9 mouse cellular contexts compared by ENCODE assay signal in the genomic region with DNA sequence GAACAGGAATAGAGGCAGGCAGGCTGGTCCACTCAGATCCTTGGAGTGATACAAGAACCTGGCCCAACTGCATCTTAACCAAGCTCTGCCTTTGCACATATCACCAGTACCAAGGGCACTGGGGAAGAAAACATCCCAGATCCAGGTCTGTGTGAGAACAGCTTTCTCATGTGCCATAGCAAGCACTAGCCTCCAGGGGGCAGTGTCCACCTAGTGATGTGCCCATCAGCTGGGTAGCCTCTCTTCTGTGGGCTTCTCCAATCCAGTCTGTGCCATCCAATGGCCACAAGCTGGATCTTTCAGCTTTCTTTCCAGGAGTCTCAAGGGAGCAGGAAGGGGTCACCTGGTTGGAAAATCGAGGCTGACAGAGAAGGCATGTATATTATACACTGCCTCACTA. TPM values are rescaled to one million over a fixed set of nuclear protein-coding genes. Genes with fewer than 3 reads are reported as not detected.
DNase-seq lines count a peak whose midpoint lies in the region; ATAC-seq and TF ChIP-seq lines count a peak whose summit lies in the region.
"Had no signal": no experiment of that assay in that cellular context is flagged by ENCODE, and none has a peak within 500 bp of the region (broad histone marks: within the 10 kb centered on the region; RNA-seq: fewer than 3 reads in every experiment).

No protein-coding gene starts in this region.

- DNase-seq in heart, adult 11 months, result peak; percentile 93
- DNase-seq in left cerebral cortex, adult 2 months (ENCODE audit: extremely low spot score in 1 of 2, low spot score in 2 of 2), result peak; percentile 45 to 67
- DNase-seq in mesoderm, embryonic 11.5 days (ENCODE audit: low read depth, low spot score), result peak; percentile 75

- peaks cover 6% of the 10 kb centered on the region; the same call in 1 of the 2 replicates for H3K27me3 ChIP-seq in heart, embryonic 11.5 days (ENCODE audit: control insufficient read depth, insufficient read depth, low read length)
- no peaks in the 10 kb centered on the region for H3K27me3 ChIP-seq in hindbrain, embryonic 15.5 days
- no peaks in the 10 kb centered on the region for H3K27me3 ChIP-seq in small intestine, adult 2 months (ENCODE audit: control insufficient read depth, insufficient read depth, low read length)
- H3K27me3 ChIP-seq: limb, embryonic 13.5 days had no signal

- no peaks in the 10 kb centered on the region for H3K9me3 ChIP-seq in heart, embryonic 11.5 days (replicated peaks; ENCODE audit: control insufficient read depth, low read length)
- no peaks in the 10 kb centered on the region for H3K9me3 ChIP-seq in hindbrain, embryonic 15.5 days
- H3K9me3 ChIP-seq: limb, embryonic 13.5 days had no signal

- H3K36me3 ChIP-seq in heart, embryonic 11.5 days (ENCODE audit: control insufficient read depth, insufficient read depth, low read length), result no peaks in the 10 kb centered on the region
- no peaks in the 10 kb centered on the region for H3K36me3 ChIP-seq in hindbrain, embryonic 15.5 days
- H3K36me3 ChIP-seq in small intestine, adult 2 months (ENCODE audit: control insufficient read depth, insufficient read depth, low read length), result no peaks in the 10 kb centered on the region
- H3K36me3 ChIP-seq: limb, embryonic 13.5 days had no signal

- TF ChIP-seq CTCF in bone marrow, adult 2 months (IDR thresholded peaks at IDR 0.05; ENCODE audit: control insufficient read depth, insufficient read depth, low read length), result peak; percentile 99
- peak; percentile 83 for TF ChIP-seq CTCF in left cerebral cortex, adult 2 months (IDR thresholded peaks at IDR 0.05)
- peak; percentile 92; the same call in 1 of the 2 replicates for TF ChIP-seq CTCF in small intestine, adult 2 months (IDR thresholded peaks at IDR 0.05; ENCODE audit: extremely low read depth, insufficient read length, insufficient replicate concordance, low read depth, low read length)

- H3K27ac ChIP-seq in heart, embryonic 11.5 days (ENCODE audit: low read depth, low read length), result no peak overlapping the region
- no peak overlapping the region for H3K27ac ChIP-seq in bone marrow, adult 2 months (ENCODE audit: control insufficient read depth, insufficient read depth, low read depth, low read length, poor library complexity)
- no peak overlapping the region for H3K27ac ChIP-seq in hindbrain, embryonic 15.5 days (replicated peaks)
- H3K27ac ChIP-seq in left cerebral cortex, adult 2 months, result no peak overlapping the region
- no peak overlapping the region for H3K27ac ChIP-seq in small intestine, adult 2 months (ENCODE audit: insufficient read depth, low read depth, low read length)
- H3K27ac ChIP-seq: limb, embryonic 13.5 days had no signal

- no peak overlapping the region for H3K4me3 ChIP-seq in heart, embryonic 11.5 days (ENCODE audit: low read depth, low read length)
- no peak overlapping the region for H3K4me3 ChIP-seq in bone marrow, adult 2 months (replicated peaks; ENCODE audit: control insufficient read depth, low read depth, low read length)
- no peak overlapping the region for H3K4me3 ChIP-seq in hindbrain, embryonic 15.5 days
- no peak overlapping the region for H3K4me3 ChIP-seq in left cerebral cortex, adult 2 months
- no peak overlapping the region for H3K4me3 ChIP-seq in small intestine, adult 2 months (ENCODE audit: low read depth, low read length)
- H3K4me3 ChIP-seq: limb, embryonic 13.5 days had no signal

- H3K4me2 ChIP-seq in heart, embryonic 11.5 days, result no peak overlapping the region
- H3K4me2 ChIP-seq in hindbrain, embryonic 15.5 days, result no peak overlapping the region
- H3K4me2 ChIP-seq: limb, embryonic 13.5 days had no signal

- no peak for TF ChIP-seq POLR2A in bone marrow, adult 2 months (IDR thresholded peaks at IDR 0.05; ENCODE audit: borderline replicate concordance, control insufficient read depth, low read depth, low read length)
- TF ChIP-seq POLR2A in small intestine, adult 2 months (IDR thresholded peaks at IDR 0.05; ENCODE audit: low read depth, low read length), result no peak

- 0% methylated on average over 1 of the region's 1 CpGs for WGBS in heart, embryonic 11.5 days (ENCODE audit: insufficient replicate concordance)
- WGBS in bone marrow, adult 2 months, result 3% methylated on average over 1 of the region's 1 CpGs
- WGBS in hindbrain, embryonic 15.5 days, result 0% methylated on average over 1 of the region's 1 CpGs
- 0% methylated on average over 1 of the region's 1 CpGs for WGBS in small intestine, adult 2 months

- intact Hi-C loops in left cerebral cortex, adult 2 months (cut with DNase I), result no loop called here

- no peak for ATAC-seq in heart, embryonic 11.5 days (replicated peaks; ENCODE audit: insufficient number of reproducible peaks, low FRiP score, low TSS enrichment)
- peak; percentile 85 for ATAC-seq in erythroblast, adult 5-6 weeks (replicated peaks; ENCODE audit: low FRiP score, poor library complexity, severe bottlenecking)
- ATAC-seq in hindbrain, embryonic 15.5 days (ENCODE audit: low FRiP score, low read depth), result peak; percentile 48; the same call in 1 of the 2 replicates

- no peaks in the 10 kb centered on the region for H3K4me1 ChIP-seq in heart, embryonic 11.5 days (ENCODE audit: control insufficient read depth, insufficient read depth, low read length)
- H3K4me1 ChIP-seq in bone marrow, adult 2 months (ENCODE audit: control insufficient read depth, insufficient read depth, low read length), result no peaks in the 10 kb centered on the region
- H3K4me1 ChIP-seq in hindbrain, embryonic 15.5 days (replicated peaks), result no peaks in the 10 kb centered on the region
- peaks cover 18% of the 10 kb centered on the region for H3K4me1 ChIP-seq in small intestine, adult 2 months (ENCODE audit: control insufficient read depth, insufficient read depth, insufficient read length, low read length)
- H3K4me1 ChIP-seq: limb, embryonic 13.5 days had no signal

- no peak overlapping the region for H3K9ac ChIP-seq in heart, embryonic 11.5 days (ENCODE audit: low read depth, low read length)
- H3K9ac ChIP-seq in hindbrain, embryonic 15.5 days, result no peak overlapping the region
- H3K9ac ChIP-seq: limb, embryonic 13.5 days had no signal

RNA-seq across cellular contexts. Expression of gene Gm13547, which starts 5.7 kb away (rescaled TPM):
- 0.99 TPM in 1 of 2 replicates, not detected in the other for polyA plus RNA-seq in heart, embryonic 11.5 days (2014; fragmentation: Nextera tagmentation; extraction: Ambion mirVana)
- not detected in 2 replicates for polyA plus RNA-seq in bone marrow, adult 2 months (2011; ENCODE audit: insufficient read depth, insufficient read length, low replicate concordance, missing spikeins)
- total RNA-seq in erythroblast, adult 5-6 weeks (2015; ENCODE audit: low replicate concordance), result not detected in 2 replicates
- 1.3 TPM in 1 of 2 replicates, not detected in the other for total RNA-seq in erythroblast, adult 5-6 weeks (2017; ENCODE audit: low replicate concordance)
- 0.60 and 0.96 TPM in 2 replicates for polyA plus RNA-seq in hindbrain, embryonic 15.5 days (2015; fragmentation: Nextera tagmentation; extraction: Ambion mirVana)
- not detected for total RNA-seq in left cerebral cortex, adult 2 months (2021)
- not detected in 2 replicates for polyA plus RNA-seq in small intestine, adult 2 months (2012; rRNA removed)

RNA-seq across cellular contexts. Expression of gene Gm13420, which starts 13.3 kb away (rescaled TPM):
- polyA plus RNA-seq in heart, embryonic 11.5 days (2014; fragmentation: Nextera tagmentation; extraction: Ambion mirVana), result not detected in 2 replicates
- not detected in 2 replicates for polyA plus RNA-seq in bone marrow, adult 2 months (2011; ENCODE audit: insufficient read depth, insufficient read length, low replicate concordance, missing spikeins)
- not detected in 2 replicates for total RNA-seq in erythroblast, adult 5-6 weeks (2015; ENCODE audit: low replicate concordance)
- total RNA-seq in erythroblast, adult 5-6 weeks (2017; ENCODE audit: low replicate concordance), result not detected in 2 replicates
- 0.41 and 0.49 TPM in 2 replicates for polyA plus RNA-seq in hindbrain, embryonic 15.5 days (2015; fragmentation: Nextera tagmentation; extraction: Ambion mirVana)
- 1 to 10 TPM; 1.7 to 2.0 TPM for total RNA-seq in left cerebral cortex, adult 2 months (2021)
- polyA plus RNA-seq in small intestine, adult 2 months (2012; rRNA removed), result 0.81 and 4.0 TPM in 2 replicates
- polyA plus RNA-seq: limb, embryonic 13.5 days had no signal

RNA-seq across cellular contexts. Expression of gene Coq4, which starts 22.5 kb away (rescaled TPM):
- 28.8 and 30.2 TPM in 2 replicates for polyA plus RNA-seq in heart, embryonic 11.5 days (2014; fragmentation: Nextera tagmentation; extraction: Ambion mirVana)
- 6.9 and 11.9 TPM in 2 replicates for polyA plus RNA-seq in bone marrow, adult 2 months (2011; ENCODE audit: insufficient read depth, insufficient read length, low replicate concordance, missing spikeins)
- total RNA-seq in erythroblast, adult 5-6 weeks (2015; ENCODE audit: low replicate concordance), result 2.3 and 9.2 TPM in 2 replicates
- total RNA-seq in erythroblast, adult 5-6 weeks (2017; ENCODE audit: low replicate concordance), result 1.8 and 2.2 TPM in 2 replicates
- 38.2 and 45.7 TPM in 2 replicates for polyA plus RNA-seq in hindbrain, embryonic 15.5 days (2015; fragmentation: Nextera tagmentation; extraction: Ambion mirVana)
- total RNA-seq in left cerebral cortex, adult 2 months (2021), result 10 to 100 TPM; 28.8 to 30.1 TPM
- polyA plus RNA-seq in small intestine, adult 2 months (2012; rRNA removed), result 83.4 and 95.1 TPM in 2 replicates

RNA-seq across cellular contexts. Expression of gene Trub2, which starts 23.5 kb away (rescaled TPM):
- polyA plus RNA-seq in heart, embryonic 11.5 days (2014; fragmentation: Nextera tagmentation; extraction: Ambion mirVana), result 21.0 and 25.6 TPM in 2 replicates
- polyA plus RNA-seq in bone marrow, adult 2 months (2011; ENCODE audit: insufficient read depth, insufficient read length, low replicate concordance, missing spikeins), result 17.8 and 20.9 TPM in 2 replicates
- 25.1 and 27.7 TPM in 2 replicates for total RNA-seq in erythroblast, adult 5-6 weeks (2015; ENCODE audit: low replicate concordance)
- total RNA-seq in erythroblast, adult 5-6 weeks (2017; ENCODE audit: low replicate concordance), result 29.7 and 31.1 TPM in 2 replicates
- 32.0 and 32.1 TPM in 2 replicates for polyA plus RNA-seq in hindbrain, embryonic 15.5 days (2015; fragmentation: Nextera tagmentation; extraction: Ambion mirVana)
- 10 to 100 TPM; 40.9 to 50.4 TPM for total RNA-seq in left cerebral cortex, adult 2 months (2021)
- 20.1 and 29.8 TPM in 2 replicates for polyA plus RNA-seq in small intestine, adult 2 months (2012; rRNA removed)

RNA-seq across cellular contexts. Expression of gene Slc27a4, which starts 37.6 kb away (rescaled TPM):
- 6.7 and 8.3 TPM in 2 replicates for polyA plus RNA-seq in heart, embryonic 11.5 days (2014; fragmentation: Nextera tagmentation; extraction: Ambion mirVana)
- polyA plus RNA-seq in bone marrow, adult 2 months (2011; ENCODE audit: insufficient read depth, insufficient read length, low replicate concordance, missing spikeins), result 9.7 and 30.6 TPM in 2 replicates
- 1.9 and 4.2 TPM in 2 replicates for total RNA-seq in erythroblast, adult 5-6 weeks (2015; ENCODE audit: low replicate concordance)
- total RNA-seq in erythroblast, adult 5-6 weeks (2017; ENCODE audit: low replicate concordance), result 5.1 and 9.8 TPM in 2 replicates
- polyA plus RNA-seq in hindbrain, embryonic 15.5 days (2015; fragmentation: Nextera tagmentation; extraction: Ambion mirVana), result 47.2 and 50.0 TPM in 2 replicates
- 10 to 100 TPM; 74.7 to 80.7 TPM for total RNA-seq in left cerebral cortex, adult 2 months (2021)
- polyA plus RNA-seq in small intestine, adult 2 months (2012; rRNA removed), result 225 and 822 TPM in 2 replicates
